Mouse (Mus musculus) cortical plate, adult 2 months (tissue): ENCODE measurements around the gene Map3k9. TPM values are rescaled to one million over a fixed set of nuclear protein-coding genes. Genes with fewer than 3 reads are reported as not detected.

Source experiments
- H3K27ac ChIP-seq: fragments of 200-500 bp; 2 replicates; pipeline ENCODE4 v1.5.1; 2012; ENCODE audit warnings: low read length, control low read depth, inconsistent platforms; ENCODE audit not compliant: insufficient read depth
- H3K4me1 ChIP-seq: fragments of 200-500 bp; 2 replicates; pipeline ENCODE4 v1.6.1; 2011; ENCODE audit warnings: low read length; ENCODE audit not compliant: control insufficient read depth, insufficient read depth
- H3K4me3 ChIP-seq: fragments of 200-500 bp; 2 replicates; pipeline ENCODE4 v1.5.1; 2011; ENCODE audit warnings: mild to moderate bottlenecking, low read length, control low read depth; ENCODE audit not compliant: insufficient read depth
- CTCF ChIP-seq: fragments of 200-500 bp; IDR thresholded peaks from 2 replicates; pipeline ENCODE4 v1.5.1; 2011; ENCODE audit warnings: mild to moderate bottlenecking, control low read depth, low read length; ENCODE audit not compliant: insufficient read depth; ENCODE audit errors: extremely low read depth
- POLR2A ChIP-seq: fragments of 200-500 bp; IDR thresholded peaks from 2 replicates; pipeline ENCODE4 v1.6.1; 2011; ENCODE audit warnings: mild to moderate bottlenecking, low read length, control low read depth; ENCODE audit not compliant: insufficient read depth; ENCODE audit errors: extremely low read depth
- polyA plus RNA-seq: library from polyadenylated mRNA; depleted of rRNA; stranded (reverse); fragments of >200 nt; gene quantifications from 2 replicates; pipeline ENCODE4 v1.2.3, GENCODE M21; 2012; rRNA removed

Map3k9 gene
- polyA plus RNA-seq, 1 experiment = 18.3 TPM

DNA sequence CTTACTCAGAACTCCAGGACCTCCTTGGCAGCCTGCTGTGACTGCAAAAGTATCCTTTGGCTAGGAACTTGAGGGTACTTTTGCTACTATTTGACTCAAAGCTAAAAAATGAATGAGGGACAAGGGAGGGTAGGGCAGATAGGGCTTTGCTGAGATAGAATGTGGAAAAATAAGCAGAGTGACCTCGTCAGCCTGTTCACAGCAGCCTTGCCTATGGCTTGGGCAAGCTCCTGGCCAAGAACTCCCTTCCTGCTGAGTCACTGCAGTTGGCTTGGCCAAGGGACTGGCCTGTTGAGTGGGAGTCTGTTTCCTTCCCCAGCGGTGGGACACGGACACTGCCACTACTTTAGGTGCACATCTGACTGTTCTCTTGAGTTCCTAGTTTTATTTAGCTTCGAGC lies 92.4 kb downstream of the Map3k9 start:
- Histone ChIP-seq H3K27ac (no peak overlapping the region), H3K4me1 (no peaks in the 10 kb centered on the region), H3K4me3 (no peak overlapping the region)
- no peak for TF ChIP-seq POLR2A
- TF ChIP-seq CTCF = no peak

DNA sequence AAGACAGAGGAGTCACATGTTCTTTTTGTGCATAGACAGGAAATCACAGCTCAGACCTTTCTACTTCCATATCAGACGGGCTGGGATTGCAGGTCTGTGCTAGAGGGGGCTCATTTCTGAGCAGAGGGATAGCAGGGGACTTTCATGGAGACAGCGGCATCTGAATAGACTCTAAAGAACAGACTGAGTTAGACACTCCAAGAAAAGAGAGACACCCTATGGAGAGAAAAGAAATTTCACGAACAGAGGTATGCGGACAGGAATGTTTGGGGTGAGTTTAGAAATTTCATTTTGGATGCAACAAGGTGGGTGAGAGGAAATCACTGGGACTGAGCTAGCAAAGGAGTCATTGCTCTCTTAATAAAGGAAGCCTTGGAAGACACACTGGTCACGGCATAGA lies 93.1 kb downstream of the Map3k9 start:
- Histone ChIP-seq H3K4me1 (no peaks in the 10 kb centered on the region), H3K4me3 (no peak overlapping the region), H3K27ac (no peak overlapping the region)
- no peak for TF ChIP-seq POLR2A
- TF ChIP-seq CTCF = no peak

DNA sequence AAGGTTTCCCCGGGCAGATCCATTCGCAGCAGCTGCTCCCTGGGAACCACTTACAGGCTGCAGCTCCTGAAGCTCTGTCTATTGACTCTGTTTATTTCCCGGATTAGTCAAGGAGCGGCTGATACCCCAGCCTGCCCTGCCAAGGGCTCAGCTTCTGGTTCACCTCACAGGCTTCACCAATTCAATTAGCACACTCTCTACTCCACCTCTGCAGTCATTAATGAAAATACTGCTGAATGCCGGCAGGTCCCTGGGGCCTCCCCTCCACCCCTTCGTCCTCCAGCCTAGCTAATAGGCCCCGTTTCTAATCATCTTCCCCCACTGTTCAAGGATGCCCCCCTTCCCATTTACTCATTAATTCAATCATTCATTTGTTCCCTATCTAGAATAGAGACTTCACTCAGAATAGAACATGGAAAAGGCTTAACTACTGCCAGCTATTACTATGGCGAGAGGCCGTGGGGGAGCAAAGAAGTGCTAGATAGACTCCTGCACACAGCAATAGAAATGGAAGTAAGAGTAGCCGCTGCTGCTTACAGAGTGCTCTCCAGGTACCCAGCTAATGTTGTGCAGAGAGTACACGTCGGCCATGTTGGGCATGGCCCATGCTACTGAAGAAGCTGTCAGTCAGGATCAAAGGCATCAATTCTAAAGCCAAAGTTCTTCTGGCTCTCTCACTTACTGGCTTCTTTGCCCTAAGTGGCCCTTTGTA lies 94.4 kb downstream of the Map3k9 start:
- H3K4me3 ChIP-seq = no peak overlapping the region
- H3K4me1 ChIP-seq = no peaks in the 10 kb centered on the region
- TF ChIP-seq CTCF (no peak), POLR2A (no peak)
- no peak overlapping the region for H3K27ac ChIP-seq

DNA sequence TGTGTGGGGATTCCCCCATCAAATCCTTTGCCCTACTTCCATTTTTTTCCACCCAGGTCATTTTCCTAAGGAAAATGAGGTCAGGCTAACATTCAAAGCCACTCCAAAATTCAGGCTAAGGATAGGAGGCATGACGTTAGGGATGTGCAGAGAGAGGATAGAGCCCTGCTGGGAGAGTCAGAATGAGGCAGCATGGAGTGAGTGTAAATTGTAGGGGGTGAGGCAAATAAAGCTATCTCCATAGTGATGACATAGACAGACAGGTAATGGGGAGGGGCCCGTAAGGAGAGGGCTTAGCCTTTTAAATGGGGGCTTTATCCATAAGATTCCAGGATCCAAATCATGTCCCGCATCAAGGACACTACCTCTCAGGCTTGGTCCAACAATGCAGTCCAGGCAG lies 95.0 kb downstream of the Map3k9 start:
- TF ChIP-seq CTCF (no peak), POLR2A (no peak)
- H3K4me3 ChIP-seq = no peak overlapping the region
- no peaks in the 10 kb centered on the region for H3K4me1 ChIP-seq
- no peak overlapping the region for H3K27ac ChIP-seq

DNA sequence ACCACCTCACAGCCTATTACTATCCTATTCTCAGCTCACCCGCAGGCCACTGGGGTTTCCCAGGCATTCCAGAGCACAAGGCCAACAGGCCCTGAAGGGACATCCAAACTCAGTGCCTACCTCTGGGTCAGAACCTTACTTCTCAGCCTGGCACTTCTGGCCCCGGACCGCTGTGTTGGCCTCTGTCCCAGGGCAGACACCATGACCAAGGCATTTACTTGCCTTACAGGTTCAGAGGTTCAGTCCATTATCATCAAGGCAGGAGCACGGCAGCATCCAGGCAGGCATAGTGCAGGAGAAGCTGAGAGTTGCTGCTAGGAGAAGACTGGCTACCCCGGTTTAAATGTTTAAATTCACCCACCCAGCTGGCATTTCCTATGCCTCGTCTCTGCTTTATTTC lies 96.9 kb downstream of the Map3k9 start:
- Histone ChIP-seq H3K4me3 (no peak overlapping the region), H3K4me1 (no peaks in the 10 kb centered on the region), H3K27ac (no peak overlapping the region)
- no peak for TF ChIP-seq CTCF
- TF ChIP-seq POLR2A = no peak

DNA sequence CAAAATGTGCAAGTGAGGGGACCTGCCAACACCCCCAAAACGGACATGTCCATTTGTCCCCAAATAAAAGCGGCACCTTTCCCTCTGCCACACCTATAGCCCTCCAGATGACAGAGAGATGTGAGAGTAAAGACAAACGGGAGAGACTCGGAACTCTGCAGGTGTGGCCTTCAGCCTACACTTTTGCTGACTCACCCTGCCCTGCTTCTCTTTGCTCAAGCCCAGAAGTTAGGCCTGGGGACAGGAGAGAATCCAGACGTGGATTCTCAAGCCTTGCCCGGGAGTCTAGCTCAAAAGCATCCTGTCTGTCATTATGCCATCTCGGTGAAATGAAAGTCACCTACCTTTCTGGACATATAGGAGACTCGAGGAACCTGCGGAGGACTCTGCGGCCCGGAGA lies 97.6 kb downstream of the Map3k9 start:
- no peak for TF ChIP-seq POLR2A
- TF ChIP-seq CTCF = no peak
- no peaks in the 10 kb centered on the region for H3K4me1 ChIP-seq
- no peak overlapping the region for H3K4me3 ChIP-seq
- no peak overlapping the region for H3K27ac ChIP-seq

DNA sequence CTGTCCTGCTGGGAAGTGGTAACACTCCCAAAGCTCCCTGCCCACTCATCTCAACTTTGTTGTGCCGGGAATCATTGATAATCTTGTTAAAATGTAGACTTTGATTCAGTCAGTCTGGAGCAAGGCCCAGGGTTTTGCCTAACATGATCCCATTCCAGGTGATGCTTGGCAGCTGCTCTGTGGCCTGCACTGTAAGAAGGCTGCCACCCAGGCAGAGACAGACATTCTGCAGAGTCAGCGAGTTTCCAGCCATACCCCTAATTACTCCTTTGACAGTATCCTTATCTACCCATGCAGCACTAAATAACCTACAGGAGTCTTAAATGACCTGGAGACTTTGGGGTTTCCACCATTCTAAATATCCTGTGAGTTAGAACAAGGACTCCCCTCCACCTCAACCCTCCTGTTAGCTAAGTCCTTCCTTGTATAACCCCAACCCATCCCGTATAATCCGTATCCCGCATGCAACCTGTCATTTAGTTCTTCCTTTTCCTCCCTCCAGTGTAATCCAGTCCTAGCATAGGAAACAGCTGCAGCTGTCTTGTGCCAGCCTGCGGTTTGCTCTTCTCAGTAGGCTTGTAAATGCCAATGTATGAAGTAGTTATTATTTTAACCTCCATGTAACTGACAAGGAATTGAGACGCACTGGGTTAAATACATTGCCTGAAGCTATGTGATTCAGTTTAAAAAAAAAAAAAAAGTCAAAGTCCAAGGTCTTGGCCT lies 101.0 kb downstream of the Map3k9 start:
- no peak overlapping the region for H3K27ac ChIP-seq
- no peaks in the 10 kb centered on the region for H3K4me1 ChIP-seq
- H3K4me3 ChIP-seq = no peak overlapping the region
- TF ChIP-seq POLR2A (no peak), CTCF (no peak)

DNA sequence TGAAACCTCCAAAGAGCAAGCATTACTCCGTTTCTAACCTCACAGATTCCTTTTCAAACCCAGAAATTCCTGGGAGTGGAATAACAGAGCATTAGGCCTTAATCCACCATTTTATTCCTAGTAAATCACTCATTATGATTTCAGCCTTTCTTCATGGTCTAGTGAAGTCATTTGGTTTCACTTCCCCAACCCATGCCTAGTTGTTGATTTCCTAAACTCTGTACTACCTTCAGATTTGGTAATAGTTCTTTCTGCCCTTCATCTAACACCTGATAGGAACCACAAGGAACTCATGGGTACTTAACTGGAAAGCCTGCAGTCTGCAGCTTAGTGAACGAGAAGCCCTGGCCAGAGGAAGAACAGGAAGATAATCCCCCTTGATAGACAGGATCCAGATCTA lies 105.4 kb downstream of the Map3k9 start:
- Histone ChIP-seq H3K4me3 (no peak overlapping the region), H3K4me1 (no peaks in the 10 kb centered on the region), H3K27ac (no peak overlapping the region)
- no peak for TF ChIP-seq CTCF
- no peak for TF ChIP-seq POLR2A

Other genes starting within 250 kb of the Map3k9 start
- 25.9 and 27.3 TPM in 2 replicates for gene Gm20498, start 248.3 kb downstream of the Map3k9 start, polyA plus RNA-seq
- gene Synj2bp, start 248.3 kb downstream of the Map3k9 start, polyA plus RNA-seq = 24.7 and 24.8 TPM in 2 replicates
- 0.30 and 0.38 TPM in 2 replicates for gene Adam21, start 212.7 kb downstream of the Map3k9 start, polyA plus RNA-seq
- 30.3 and 34.0 TPM in 2 replicates for gene Med6, start 186.2 kb downstream of the Map3k9 start, polyA plus RNA-seq
- gene Ttc9, start 149.9 kb downstream of the Map3k9 start, polyA plus RNA-seq = 30.2 and 32.4 TPM in 2 replicates
- gene Pcnx, start 78.8 kb upstream of the Map3k9 start, polyA plus RNA-seq = 39.9 and 47.5 TPM in 2 replicates